Mouse (Mus musculus) neural tube, postnatal 0 days (tissue): ENCODE data around the gene Hmga2. TPM values are rescaled to one million over a fixed set of nuclear protein-coding genes. Genes with fewer than 3 reads are reported as not detected.

Experiments
- microRNA counts: library from miRNA; unstranded; fragments of <30 nt; microRNA quantifications from one replicate; lab custom pipeline; 2015
- microRNA-seq: library from miRNA; unstranded; fragments of <30 nt; microRNA quantifications from one replicate; pipeline ENCODE4, GENCODE M21; 2016
- polyA plus RNA-seq: library from polyadenylated mRNA; unstranded; fragments of >200 nt; fragmentation: Nextera tagmentation; extraction: Ambion mirVana; gene quantifications from 2 replicates; pipeline ENCODE4 v1.2.1, GENCODE M21; 2015

Gene Hmga2
- 2.3 and 2.9 TPM in 2 replicates for polyA plus RNA-seq

GRCm38 (mm10) chr10:120475601-120476515 is at the start of gene Hmga2:
Gene Hmga2 (minus strand): TSS chr10:120476469.

MicroRNAs encoded within 50 kb of the gene (microRNA counts, 519-probe panel; counts per million panel counts)
- microRNA mmu-miR-763 (lab: Ali Mortazavi, UCI): 40.5 counts per million

Small RNAs within 50 kb of the gene (microRNA-seq; reads per million reads assigned to microRNA genes)
- gene Mir763: not detected

Other genes with a start within 250 kb of the Hmga2 start
- gene Llph, start 249.4 kb downstream of the Hmga2 start, polyA plus RNA-seq: 38.3 and 39.1 TPM in 2 replicates